Mouse (Mus musculus) midbrain, embryonic 11.5 days (tissue): ENCODE data around the gene Taf5. TPM values are rescaled to one million over a fixed set of nuclear protein-coding genes. Genes with fewer than 3 reads are reported as not detected.

Experiments used
- ATAC-seq: fragments of 200-750 bp; cut with Nextera tagmentation; 2 replicates; pipeline ENCODE4 v1.8.0; 2017; ENCODE audit warnings: moderate TSS enrichment, moderate library complexity; ENCODE audit not compliant: low FRiP score
- DNase-seq: peaks from one replicate; pipeline ENCODE4 v3.0.0; 2015; ENCODE audit warnings: low spot score; ENCODE audit errors: missing footprints
- H3K27ac ChIP-seq: fragments of 300-500 bp; sonication (generic); 2 replicates; pipeline ENCODE4 v1.5.1; 2014; ENCODE audit warnings: low read depth, low read length
- H3K27me3 ChIP-seq: fragments of 300-500 bp; sonication (generic); 2 replicates; pipeline ENCODE4 v1.6.1; 2014; ENCODE audit warnings: mild to moderate bottlenecking, low read length, moderate library complexity, mixed read lengths; ENCODE audit not compliant: control insufficient read depth, insufficient read depth
- H3K36me3 ChIP-seq: fragments of 300-500 bp; sonication (generic); 2 replicates; pipeline ENCODE4 v1.6.1; 2014; ENCODE audit warnings: mild to moderate bottlenecking, low read length, moderate library complexity, mixed read lengths; ENCODE audit not compliant: control insufficient read depth, insufficient read depth
- H3K4me1 ChIP-seq: fragments of 300-500 bp; sonication (generic); 2 replicates; pipeline ENCODE4 v1.6.1; 2014; ENCODE audit warnings: low read length; ENCODE audit not compliant: control insufficient read depth, insufficient read depth
- H3K4me2 ChIP-seq: fragments of 300-500 bp; sonication (generic); 2 replicates; pipeline ENCODE4 v1.6.1; 2014; ENCODE audit warnings: mild to moderate bottlenecking, moderate library complexity
- H3K4me3 ChIP-seq: fragments of 300-500 bp; sonication (generic); 2 replicates; pipeline ENCODE4 v1.5.1; 2014; ENCODE audit warnings: low read depth, low read length
- H3K9ac ChIP-seq: fragments of 300-500 bp; sonication (generic); 2 replicates; pipeline ENCODE4 v1.6.1; 2014; ENCODE audit warnings: low read length
- H3K9me3 ChIP-seq: fragments of 300-500 bp; sonication (generic); 2 replicates; pipeline ENCODE4 v1.6.1; 2016; ENCODE audit warnings: low read length; ENCODE audit not compliant: control insufficient read depth
- WGBS: fragments of 180-500 bp; shearing (Covaris S2); extraction: QIAGEN DNeasy Blood & Tissue Kit; methylation state at CpG from one replicate; pipeline ENCODE4 v1.1.7; 2014; 5-methylcytosine and 5-hydroxymethylcytosine counted together
- polyA plus RNA-seq: library from polyadenylated mRNA; unstranded; fragments of >200 nt; fragmentation: Nextera tagmentation; extraction: Ambion mirVana; gene quantifications from 2 replicates; pipeline ENCODE4 v1.2.1, GENCODE M21; 2014

Taf5 gene
- polyA plus RNA-seq, 1 experiment from 2014 or later, result 12.1 TPM

DNA sequence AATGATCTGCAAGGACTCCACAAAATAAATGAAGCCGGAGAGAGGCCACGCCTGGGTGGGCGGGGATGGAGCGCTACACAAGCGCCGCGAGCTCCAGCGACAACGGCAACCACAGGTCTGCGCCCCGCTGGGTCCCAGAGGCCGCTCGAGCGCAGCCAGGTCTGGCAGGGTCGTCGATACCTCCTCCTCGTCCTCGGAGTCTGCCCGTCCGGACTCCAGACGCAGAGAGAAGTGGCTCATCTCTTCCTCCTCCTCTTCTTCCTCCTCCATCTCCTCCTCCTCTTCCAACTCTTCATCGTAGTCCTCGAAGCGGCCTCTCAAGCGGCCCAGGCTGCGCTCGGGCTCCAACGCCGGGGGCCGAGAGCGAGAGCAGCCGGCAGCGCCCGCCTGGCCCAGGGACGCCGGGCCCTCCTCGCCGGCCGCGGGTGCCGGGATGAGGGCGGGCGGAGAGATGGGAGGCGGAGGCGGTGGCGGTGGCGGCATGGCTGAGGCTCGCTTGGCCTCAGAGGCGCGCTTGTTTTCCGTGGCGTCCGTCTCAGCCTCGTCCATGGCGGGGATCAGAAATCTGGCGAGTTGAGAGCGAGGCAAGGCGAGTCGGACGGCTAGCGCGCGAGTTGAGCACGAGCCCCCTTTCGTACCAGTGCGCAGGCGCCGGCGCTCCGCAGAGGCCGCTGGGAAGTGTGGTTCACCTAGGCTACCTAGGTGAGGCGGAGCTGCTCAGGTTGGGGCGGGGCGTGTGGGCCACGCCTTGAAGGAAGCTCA is 17.1 kb upstream of the Taf5 start, which contains the start of gene Pcgf6:
Gene Pcgf6 (minus strand): TSS at position 636 of the 762 bp plus-strand sequence.
- WGBS, result under 1% methylated on average over 72 of the region's 75 CpGs

DNA sequence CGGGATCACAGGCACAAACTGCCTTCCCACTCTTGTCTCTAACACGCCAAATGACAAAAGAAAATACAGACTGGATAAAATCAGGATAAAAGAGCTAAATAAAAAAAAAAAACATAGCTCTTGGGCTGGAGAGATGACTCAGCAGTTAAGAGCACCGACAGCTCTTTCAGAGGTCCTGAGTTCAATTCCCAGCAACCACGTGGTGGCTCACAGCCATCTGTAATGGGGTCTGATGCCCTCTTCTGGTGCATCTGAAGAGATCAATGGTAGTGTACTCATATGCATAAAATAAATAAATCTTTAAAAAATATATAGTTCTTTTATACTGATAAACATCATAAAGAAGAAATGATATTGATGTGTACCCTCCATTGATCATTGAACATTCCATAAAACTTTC is 14.6 kb upstream of the Taf5 start:
- 84% methylated on average over 4 of the region's 4 CpGs for WGBS
- H3K4me1 ChIP-seq, result peaks cover 15% of the 10 kb centered on the region
- no peak overlapping the region for H3K4me3 ChIP-seq
- no peak overlapping the region for H3K4me2 ChIP-seq
- ATAC-seq (no peak), DNase-seq (no peak)
- no peaks in the 10 kb centered on the region for H3K36me3 ChIP-seq
- no peaks in the 10 kb centered on the region for H3K9me3 ChIP-seq
- H3K27me3 ChIP-seq, result no peaks in the 10 kb centered on the region
- H3K27ac ChIP-seq, result no peak overlapping the region
- H3K9ac ChIP-seq, result no peak overlapping the region

More for the DNA sequence above, 17.1 kb upstream of the Taf5 start, which contains the start of gene Pcgf6:
- H3K9ac ChIP-seq, result peak within 1 kb of the TSS; percentile 94
- peaks cover 15% of the 10 kb centered on the region for H3K4me1 ChIP-seq
- no peaks in the 10 kb centered on the region for H3K9me3 ChIP-seq
- DNase-seq (peak; percentile 98), ATAC-seq (peak; percentile 91)
- peak within 1 kb of the TSS; percentile 90 for H3K27ac ChIP-seq
- peak within 1 kb of the TSS; percentile 85 for H3K4me2 ChIP-seq
- peak within 1 kb of the TSS; percentile 82 for H3K4me3 ChIP-seq
- no peaks in the 10 kb centered on the region for H3K27me3 ChIP-seq
- peaks cover 4% of the 10 kb centered on the region; the same call in 1 of the 2 replicates for H3K36me3 ChIP-seq

DNA sequence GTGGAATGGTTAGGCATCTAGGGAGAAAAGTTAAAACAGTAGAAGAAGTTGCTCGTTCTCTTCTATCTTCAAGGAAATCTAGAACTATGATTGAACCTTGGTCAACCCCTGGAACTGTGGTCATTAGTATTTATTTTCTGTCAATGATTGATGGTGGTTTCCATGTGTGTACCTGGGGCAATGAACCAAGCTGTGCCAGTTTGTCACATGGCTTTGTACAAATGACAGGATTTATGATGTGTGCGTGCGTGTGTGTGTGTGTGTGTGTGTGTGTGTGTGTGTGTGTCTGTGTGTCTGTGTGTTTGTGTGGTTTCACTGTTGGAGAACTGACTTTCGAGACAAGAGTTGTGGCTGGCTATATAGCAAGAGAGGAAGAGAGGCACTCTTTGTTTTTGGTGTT is 14.1 kb upstream of the Taf5 start:
- Histone ChIP-seq H3K4me1 (peaks cover 15% of the 10 kb centered on the region), H3K4me2 (no peak overlapping the region), H3K9ac (no peak overlapping the region), H3K9me3 (no peaks in the 10 kb centered on the region), H3K27ac (no peak overlapping the region), H3K4me3 (no peak overlapping the region), H3K27me3 (no peaks in the 10 kb centered on the region), H3K36me3 (no peaks in the 10 kb centered on the region)
- no peak for ATAC-seq
- DNase-seq, result no peak
- 90% methylated on average over 4 of the region's 4 CpGs for WGBS

DNA sequence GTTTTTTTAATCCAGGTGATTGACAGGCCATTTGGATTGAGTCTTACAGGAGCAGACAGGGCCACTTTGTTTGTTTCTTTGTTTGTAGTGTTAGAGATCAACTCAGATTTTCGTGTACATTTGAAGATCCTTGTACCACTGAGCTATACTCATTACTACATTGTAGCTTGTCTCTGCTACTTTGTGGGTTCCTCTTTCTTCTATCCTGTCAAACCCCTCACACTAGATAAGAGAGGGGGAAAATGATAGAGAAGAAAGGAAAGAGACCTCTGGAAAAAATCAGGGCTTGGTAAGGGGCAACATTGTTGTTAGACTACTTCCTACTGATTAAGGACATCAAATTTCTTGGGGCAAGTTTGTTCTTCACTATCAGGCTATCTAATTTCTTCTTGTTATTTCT is 9.9 kb upstream of the Taf5 start:
- H3K9me3 ChIP-seq, result no peaks in the 10 kb centered on the region
- ATAC-seq, result no peak
- no peak overlapping the region for H3K9ac ChIP-seq
- no peak for DNase-seq
- no peaks in the 10 kb centered on the region for H3K36me3 ChIP-seq
- WGBS, result 70% methylated on average over 1 of the region's 1 CpGs
- no peak overlapping the region for H3K4me2 ChIP-seq
- no peak overlapping the region for H3K4me3 ChIP-seq
- H3K27ac ChIP-seq, result no peak overlapping the region
- H3K27me3 ChIP-seq, result no peaks in the 10 kb centered on the region
- H3K4me1 ChIP-seq, result no peaks in the 10 kb centered on the region

DNA sequence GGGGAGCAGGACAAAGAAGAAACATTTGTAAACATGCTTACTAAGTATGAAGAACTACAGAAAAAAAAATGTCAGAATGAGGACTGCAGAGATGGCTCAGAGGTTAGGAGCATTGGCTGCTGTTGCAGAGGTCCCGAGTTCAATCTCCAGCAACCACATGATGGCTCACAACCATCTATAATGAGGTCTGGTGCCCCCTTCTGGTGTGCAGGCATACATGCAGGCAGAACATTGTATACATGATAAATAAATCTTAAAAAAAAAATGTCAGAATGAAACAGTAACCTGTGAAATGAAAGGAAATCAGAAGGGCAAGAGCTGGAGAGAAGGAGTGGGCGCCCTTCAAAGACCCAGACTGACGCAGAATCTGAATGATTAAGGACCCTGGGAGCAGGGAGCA is 1.7 kb upstream of the Taf5 start:
- ATAC-seq (no peak), DNase-seq (no peak)
- H3K36me3 ChIP-seq, result no peaks in the 10 kb centered on the region
- no peaks in the 10 kb centered on the region for H3K9me3 ChIP-seq
- no peak overlapping the region for H3K4me3 ChIP-seq
- no peak overlapping the region for H3K4me2 ChIP-seq
- no peak overlapping the region for H3K9ac ChIP-seq
- H3K27ac ChIP-seq, result no peak overlapping the region
- H3K4me1 ChIP-seq, result peaks cover 6% of the 10 kb centered on the region; the same call in 1 of the 2 replicates
- no peaks in the 10 kb centered on the region for H3K27me3 ChIP-seq
- WGBS, result 86% methylated on average over 3 of the region's 3 CpGs

DNA sequence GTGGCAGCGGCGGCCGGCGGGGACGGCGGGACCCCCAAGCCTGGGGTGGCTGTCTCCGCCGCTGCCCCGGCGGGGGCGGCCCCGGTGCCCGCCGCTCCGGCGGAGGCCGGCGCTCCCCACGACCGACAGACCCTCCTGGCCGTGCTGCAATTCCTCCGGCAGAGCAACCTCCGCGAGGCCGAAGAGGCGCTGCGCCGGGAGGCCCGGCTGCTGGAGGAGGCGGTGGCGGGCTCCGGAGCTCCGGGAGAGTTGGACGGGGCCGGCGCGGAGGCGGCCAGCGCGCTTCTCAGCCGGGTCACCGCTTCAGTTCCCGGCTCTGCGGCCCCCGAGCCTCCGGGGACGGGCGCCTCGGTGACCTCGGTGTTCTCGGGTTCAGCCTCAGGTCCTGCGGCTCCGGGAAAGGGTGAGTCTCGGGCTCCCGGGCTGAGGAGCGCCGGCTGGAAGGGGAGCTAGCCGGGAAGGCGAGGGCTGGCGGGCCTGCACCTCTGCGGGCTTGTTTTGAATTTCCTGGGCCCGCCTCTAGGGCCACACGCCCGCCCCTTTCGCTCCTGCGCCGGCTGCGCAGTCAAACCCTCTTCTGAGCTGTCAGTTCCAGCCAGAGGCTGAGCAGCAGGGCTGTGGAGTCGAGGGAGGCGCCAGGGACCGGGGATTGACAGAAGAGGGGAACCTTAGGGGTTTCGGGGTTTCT is 522 bp downstream of the Taf5 start:
- Histone ChIP-seq H3K4me1 (peaks cover 6% of the 10 kb centered on the region; the same call in 1 of the 2 replicates), H3K4me2 (peak overlapping the region; percentile 58), H3K9me3 (no peaks in the 10 kb centered on the region), H3K27me3 (no peaks in the 10 kb centered on the region), H3K27ac (peak overlapping the region; percentile 67), H3K36me3 (peaks cover 4% of the 10 kb centered on the region; the same call in 1 of the 2 replicates), H3K4me3 (peak overlapping the region; percentile 99), H3K9ac (peak overlapping the region; percentile 96)
- under 1% methylated on average over 67 of the region's 72 CpGs for WGBS
- ATAC-seq (peak; percentile 91), DNase-seq (peak; percentile 97)

DNA sequence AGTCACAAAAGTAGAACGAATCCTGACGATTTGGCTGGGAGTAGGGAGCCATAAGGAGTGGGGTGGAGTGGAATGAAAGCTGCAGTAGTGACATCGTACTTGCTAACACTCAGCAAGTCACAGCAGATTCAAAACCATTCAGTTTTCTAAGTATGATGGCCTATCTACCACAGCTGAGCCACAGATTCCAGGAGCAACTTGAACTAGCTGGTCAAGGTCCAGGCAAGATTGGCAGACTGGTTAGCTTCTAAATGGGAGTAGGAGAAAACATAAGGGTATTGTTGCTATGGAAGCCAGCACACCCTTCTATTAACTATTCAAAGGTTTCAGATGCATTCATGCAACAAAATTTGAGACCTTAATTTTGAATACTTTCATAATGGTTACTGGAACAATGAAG is 20.7 kb downstream of the Taf5 start:
- Histone ChIP-seq H3K4me1 (peaks cover 9% of the 10 kb centered on the region), H3K4me3 (no peak overlapping the region), H3K27me3 (no peaks in the 10 kb centered on the region), H3K9ac (no peak overlapping the region), H3K36me3 (0 out of 2 replicates have a peak, but pooled peaks cover 3% of the 10 kb centered on the region), H3K9me3 (no peaks in the 10 kb centered on the region), H3K27ac (no peak overlapping the region), H3K4me2 (no peak overlapping the region)
- no peak for DNase-seq
- ATAC-seq, result no peak
- 90% methylated on average over 3 of the region's 3 CpGs for WGBS

DNA sequence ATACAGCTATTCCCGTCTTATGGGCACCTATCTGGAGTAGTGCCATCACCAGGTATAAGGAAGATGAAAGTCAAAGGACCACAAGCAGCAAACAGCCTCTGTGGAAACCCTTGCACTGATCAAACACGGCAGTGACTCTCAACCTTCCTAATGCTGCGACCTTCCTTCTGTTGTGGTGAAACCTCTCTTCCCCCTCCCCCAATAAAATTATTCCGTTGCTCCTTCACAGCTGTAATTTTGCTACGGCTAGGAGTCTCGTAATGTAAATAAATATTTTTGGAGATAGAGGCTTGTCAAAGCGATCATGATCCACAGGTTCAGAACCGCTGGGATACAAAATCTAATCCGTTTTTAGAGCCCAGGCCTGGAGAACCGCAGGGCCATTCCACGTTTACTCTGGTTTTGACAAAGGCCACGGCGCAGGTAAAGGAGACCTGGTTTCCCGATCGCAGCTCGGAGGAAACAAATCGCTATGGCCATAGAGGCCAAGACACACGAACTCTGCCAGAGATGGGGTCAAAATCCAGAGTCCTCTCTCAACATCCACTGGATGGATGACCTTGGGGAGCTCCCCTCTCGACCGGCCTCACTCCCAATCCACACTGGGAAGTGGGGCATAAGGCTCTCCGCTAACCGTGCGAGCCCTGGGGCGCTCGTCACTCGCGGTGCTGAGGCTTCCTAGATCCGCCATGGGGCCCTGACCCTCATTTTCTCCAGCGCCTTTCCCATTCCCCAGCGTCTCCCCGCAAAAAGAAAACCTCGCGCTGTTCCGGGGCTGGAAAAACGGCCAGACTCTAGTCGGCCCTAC is 22.4 kb downstream of the Taf5 start:
- H3K27ac ChIP-seq, result peak overlapping the region; percentile 12; the same call in 1 of the 2 replicates
- H3K4me1 ChIP-seq, result peaks cover 9% of the 10 kb centered on the region
- H3K9me3 ChIP-seq, result no peaks in the 10 kb centered on the region
- no peaks in the 10 kb centered on the region for H3K27me3 ChIP-seq
- H3K9ac ChIP-seq, result peak overlapping the region; percentile 93
- peak overlapping the region; percentile 89 for H3K4me3 ChIP-seq
- H3K36me3 ChIP-seq, result no peaks in the 10 kb centered on the region
- peak overlapping the region; percentile 84 for H3K4me2 ChIP-seq
- peak; percentile 77 for ATAC-seq
- DNase-seq, result no peak
- WGBS, result 4% methylated on average over 36 of the region's 36 CpGs
